Mouse (Mus musculus): ENCODE measurements around the gene Ikbkg. TPM values are rescaled to one million over a fixed set of nuclear protein-coding genes. Genes with fewer than 3 reads are reported as not detected.
"Not testable (repeated sequence)": the region's sequence is repeated elsewhere in the genome, so short reads cannot be mapped to it uniquely, and the experiment has no call there.

Ikbkg gene
- polyA plus RNA-seq, 1 experiment from 2014 or later, result 21.6 TPM

- ATAC-seq; H3K9me3 ChIP-seq (replicated peaks); H3K4me1 ChIP-seq; H3K27me3 ChIP-seq (replicated peaks); H3K4me3 ChIP-seq; H3K9ac ChIP-seq; H3K36me3 ChIP-seq; H3K27ac ChIP-seq; H3K4me2 ChIP-seq: not testable (repeated sequence)
- WGBS (ENCODE audit: insufficient replicate concordance), result 54% methylated on average over 12 of the region's 14 CpGs
Measured at GRCm38 (mm10) chrX:74481349-74481885, 88.3 kb downstream of the Ikbkg start, which contains the start of gene Gm6880. Gene Gm6880 (minus strand): TSS chrX:74481399.

GRCm38 (mm10) chrX:74497131-74497530 is 104.0 kb downstream of the Ikbkg start:
- Histone ChIP-seq H3K27me3 (replicated peaks) (no peaks in the 10 kb centered on the region), H3K4me1 (no peaks in the 10 kb centered on the region), H3K9ac (no peak overlapping the region), H3K36me3 (no peaks in the 10 kb centered on the region), H3K4me2 (no peak overlapping the region), H3K9me3 (replicated peaks) (no peaks in the 10 kb centered on the region), H3K27ac (no peak overlapping the region), H3K4me3 (no peak overlapping the region)
- ATAC-seq, result no peak
- WGBS (ENCODE audit: insufficient replicate concordance), result 56% methylated on average over 1 of the region's 1 CpGs

Other genes starting within 250 kb of the Ikbkg start
- gene Tex28, start 225.5 kb upstream of the Ikbkg start, polyA plus RNA-seq (2016; fragmentation: Nextera tagmentation; extraction: Ambion mirVana), result not detected in 2 replicates
- not detected in 2 replicates for gene Tktl1, start 216.0 kb upstream of the Ikbkg start, polyA plus RNA-seq (2016; fragmentation: Nextera tagmentation; extraction: Ambion mirVana)
- 79.2 and 80.1 TPM in 2 replicates for gene Flna, start 143.5 kb upstream of the Ikbkg start, polyA plus RNA-seq (2016; fragmentation: Nextera tagmentation; extraction: Ambion mirVana)
- 10.1 and 11.6 TPM in 2 replicates for gene Emd, start 138.6 kb upstream of the Ikbkg start, polyA plus RNA-seq (2016; fragmentation: Nextera tagmentation; extraction: Ambion mirVana)
- 624 and 688 TPM in 2 replicates for gene Rpl10, start 122.5 kb upstream of the Ikbkg start, polyA plus RNA-seq (2016; fragmentation: Nextera tagmentation; extraction: Ambion mirVana)
- gene Taz, start 111.4 kb upstream of the Ikbkg start, polyA plus RNA-seq (2016; fragmentation: Nextera tagmentation; extraction: Ambion mirVana), result 33.4 and 36.5 TPM in 2 replicates
- gene Dnase1l1, start 111.0 kb upstream of the Ikbkg start, polyA plus RNA-seq (2016; fragmentation: Nextera tagmentation; extraction: Ambion mirVana), result 19.8 and 21.6 TPM in 2 replicates
- 76.4 and 77.9 TPM in 2 replicates for gene Atp6ap1, start 96.2 kb upstream of the Ikbkg start, polyA plus RNA-seq (2016; fragmentation: Nextera tagmentation; extraction: Ambion mirVana)
- 64.1 and 78.8 TPM in 2 replicates for gene Gdi1, start 88.3 kb upstream of the Ikbkg start, polyA plus RNA-seq (2016; fragmentation: Nextera tagmentation; extraction: Ambion mirVana)
- gene Fam50a, start 80.3 kb upstream of the Ikbkg start, polyA plus RNA-seq (2016; fragmentation: Nextera tagmentation; extraction: Ambion mirVana), result 44.3 and 44.5 TPM in 2 replicates
- 2.4 and 2.6 TPM in 2 replicates for gene Plxna3, start 64.2 kb upstream of the Ikbkg start, polyA plus RNA-seq (2016; fragmentation: Nextera tagmentation; extraction: Ambion mirVana)
- gene Lage3, start 39.7 kb upstream of the Ikbkg start, polyA plus RNA-seq (2016; fragmentation: Nextera tagmentation; extraction: Ambion mirVana), result 67.1 and 69.0 TPM in 2 replicates
- 50.1 and 50.7 TPM in 2 replicates for gene Ubl4a, start 20.1 kb upstream of the Ikbkg start, polyA plus RNA-seq (2016; fragmentation: Nextera tagmentation; extraction: Ambion mirVana)
- gene Slc10a3, start 19.9 kb upstream of the Ikbkg start, polyA plus RNA-seq (2016; fragmentation: Nextera tagmentation; extraction: Ambion mirVana), result 9.7 and 9.9 TPM in 2 replicates
- 10.7 and 12.4 TPM in 2 replicates for gene Fam3a, start within 50 bp of the Ikbkg start, polyA plus RNA-seq (2016; fragmentation: Nextera tagmentation; extraction: Ambion mirVana)
- 56.5 and 60.4 TPM in 2 replicates for gene G6pdx, start 35.9 kb downstream of the Ikbkg start, polyA plus RNA-seq (2016; fragmentation: Nextera tagmentation; extraction: Ambion mirVana)
- not detected in 2 replicates for gene Gm6880, start 88.1 kb downstream of the Ikbkg start, polyA plus RNA-seq (2016; fragmentation: Nextera tagmentation; extraction: Ambion mirVana)
- not detected in 2 replicates for gene Olfr1326-ps1, start 181.6 kb downstream of the Ikbkg start, polyA plus RNA-seq (2016; fragmentation: Nextera tagmentation; extraction: Ambion mirVana)
- not detected in 2 replicates for gene Olfr1325, start 199.4 kb downstream of the Ikbkg start, polyA plus RNA-seq (2016; fragmentation: Nextera tagmentation; extraction: Ambion mirVana)

All from liver, embryonic 12.5 days (tissue).